Mouse (Mus musculus): ENCODE measurements at regions not wholly inside any gene's neighbourhood (a gene's known extent, or its start where the extent isn't known, plus 50 kb on each side); places are given as distances from the start of the nearest gene placed in this dataset.

GRCm38 (mm10) chr13:100893871-100894270 is 60.6 kb upstream of the Slc30a5 start:
- DNase-seq (ENCODE audit: low read depth, low spot score): no peak

GRCm38 (mm10) chr13:100893096-100893495 is 59.9 kb upstream of the Slc30a5 start:
- no peak for DNase-seq (ENCODE audit: low read depth, low spot score)

DNA sequence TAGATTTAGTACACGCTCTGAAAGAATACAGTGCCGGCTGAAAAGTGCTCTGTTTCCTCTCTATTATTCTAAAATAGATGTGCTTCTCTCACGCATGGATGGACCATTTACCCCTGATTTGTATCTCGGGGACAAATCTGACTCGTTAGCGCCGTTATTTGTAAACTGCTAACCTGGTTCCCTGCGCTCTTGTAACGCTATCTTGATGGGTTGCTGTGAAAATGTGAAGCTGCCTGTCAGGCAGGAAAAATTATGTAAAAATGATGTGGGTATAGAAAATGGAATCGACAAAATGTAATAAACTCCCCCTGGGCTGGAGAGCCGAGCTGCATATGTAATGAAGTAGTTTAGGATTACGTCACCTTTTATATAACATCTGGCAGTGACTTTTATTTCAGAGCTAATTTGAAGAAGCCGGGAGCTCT is 59.4 kb upstream of the Slc30a5 start:
- DNase-seq (ENCODE audit: low read depth, low spot score): no peak

DNA sequence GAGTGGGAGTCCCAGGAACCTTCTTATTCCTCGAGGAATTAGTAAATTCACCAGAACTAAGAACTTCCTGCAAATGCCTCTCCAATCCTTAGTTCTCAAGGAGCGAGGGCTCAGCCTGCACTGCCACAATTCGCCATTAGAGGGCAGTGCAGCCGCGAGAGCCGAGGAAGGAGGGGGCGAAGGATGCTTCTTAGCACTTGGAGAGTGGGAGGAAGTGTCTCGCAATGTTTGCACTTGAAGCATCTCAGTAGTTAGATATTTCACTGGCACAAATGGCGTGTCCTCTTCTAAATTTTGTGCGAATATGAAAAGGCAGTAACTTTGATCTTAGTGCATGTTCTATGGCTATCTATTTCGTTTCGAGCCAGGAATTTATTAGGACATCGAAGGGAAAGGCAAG is 59.0 kb upstream of the Slc30a5 start:
- peak; percentile 64 for DNase-seq (ENCODE audit: low read depth, low spot score)

GRCm38 (mm10) chr13:100890457-100890856 is 57.2 kb upstream of the Slc30a5 start:
- no peak for DNase-seq (ENCODE audit: low read depth, low spot score)

DNA sequence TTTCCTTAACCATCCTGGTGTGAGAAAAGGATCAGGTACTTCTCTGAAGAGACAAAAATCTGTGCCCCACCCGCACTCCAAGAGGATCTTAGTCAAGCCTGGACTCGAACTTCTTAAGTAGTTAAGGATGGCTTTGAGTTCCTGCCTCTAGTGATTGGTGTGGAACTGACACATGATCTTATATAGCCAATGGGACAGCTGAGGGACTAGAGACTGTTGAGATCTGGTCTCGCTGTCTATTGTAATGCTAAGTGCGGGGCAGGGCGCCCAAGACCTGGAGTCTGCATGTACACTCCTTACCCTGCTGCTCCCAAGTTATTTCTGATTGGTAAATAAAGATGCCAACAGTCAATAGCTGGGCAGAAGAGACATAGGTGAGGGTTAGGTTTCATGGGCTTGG is 55.3 kb upstream of the Slc30a5 start:
- DNase-seq (ENCODE audit: low read depth, low spot score): peak; percentile 61

DNA sequence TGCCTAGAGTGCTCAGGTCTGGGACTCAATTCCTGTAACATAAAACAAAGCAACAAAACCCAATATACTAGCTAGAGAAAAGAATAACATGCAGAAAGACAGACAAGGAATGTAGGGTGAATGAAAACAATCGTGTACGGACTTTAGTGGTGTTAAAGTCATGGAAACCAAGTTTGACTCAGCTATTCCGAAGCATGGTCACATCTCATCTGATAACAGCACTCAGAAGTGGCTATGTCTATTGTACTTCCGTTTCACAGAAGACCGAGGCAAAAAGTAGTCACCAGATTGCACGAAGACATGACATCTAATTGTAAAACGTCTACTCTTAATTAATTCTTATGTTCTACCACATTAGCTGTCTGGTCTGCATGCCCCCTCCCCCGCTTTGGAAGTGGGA is 50.5 kb upstream of the Slc30a5 start:
- DNase-seq (ENCODE audit: low read depth, low spot score): no peak
